Mouse (Mus musculus): Measurements from ENCODE around the gene Ppif.
A peak's percentile ranks its signal among the peaks of the same experiment; 100 is the strongest.

Gene Ppif

DNA sequence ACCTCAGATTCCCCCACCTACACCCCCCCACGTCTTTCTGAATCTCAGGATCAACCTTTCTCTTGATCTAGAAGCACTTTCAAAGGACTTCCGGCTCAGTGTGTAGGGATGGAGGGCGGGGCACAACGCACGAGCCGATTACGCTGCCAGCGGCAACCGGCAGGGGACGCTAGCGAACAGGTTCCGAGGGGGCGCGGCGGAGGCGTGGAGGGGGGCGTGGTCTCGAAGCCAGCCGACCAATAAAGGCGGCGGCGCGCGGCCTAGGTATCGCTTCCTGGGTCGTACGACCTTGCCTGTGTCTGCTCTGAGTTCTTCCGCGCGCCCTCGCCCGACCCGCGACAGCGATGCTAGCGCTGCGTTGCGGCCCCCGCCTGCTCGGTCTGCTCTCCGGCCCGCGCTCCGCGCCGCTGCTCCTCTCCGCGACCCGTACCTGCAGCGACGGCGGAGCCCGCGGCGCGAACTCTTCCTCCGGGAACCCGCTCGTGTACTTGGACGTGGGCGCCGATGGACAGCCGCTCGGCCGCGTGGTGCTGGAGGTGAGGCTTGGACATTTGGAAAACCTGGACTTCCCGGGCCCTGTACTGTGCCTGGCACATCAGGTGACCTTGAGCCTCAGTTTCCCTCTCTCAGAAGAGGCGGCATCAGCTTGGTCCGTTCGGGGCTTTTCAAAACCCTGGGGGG, at the start of gene Ppif:
Gene Ppif, plus strand, starts transcription at position 267 of the 681 bp plus-strand sequence.
- peak; percentile 95 to 98 for DNase-seq

DNA sequence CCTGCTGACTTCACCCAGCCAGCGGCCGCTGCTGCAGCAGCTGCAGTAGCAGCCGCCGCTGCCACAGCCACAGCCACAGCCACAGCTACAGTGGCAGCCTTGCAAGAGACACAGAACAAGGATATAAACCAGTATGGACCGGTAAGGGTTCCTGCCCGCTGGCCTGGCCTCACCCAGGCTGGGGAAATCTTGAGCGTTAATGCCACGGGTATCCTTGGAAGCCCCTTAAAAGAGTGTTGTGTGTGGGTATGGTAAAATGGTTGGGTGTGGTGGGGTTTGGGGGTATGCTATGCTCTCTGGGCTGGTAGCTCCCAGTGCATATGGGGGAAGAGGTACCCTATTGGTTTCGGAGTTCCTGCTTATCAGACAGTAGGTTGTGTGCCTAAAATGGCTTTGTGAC, 48.2 kb upstream of the Ppif start:
- no peak for DNase-seq

DNA sequence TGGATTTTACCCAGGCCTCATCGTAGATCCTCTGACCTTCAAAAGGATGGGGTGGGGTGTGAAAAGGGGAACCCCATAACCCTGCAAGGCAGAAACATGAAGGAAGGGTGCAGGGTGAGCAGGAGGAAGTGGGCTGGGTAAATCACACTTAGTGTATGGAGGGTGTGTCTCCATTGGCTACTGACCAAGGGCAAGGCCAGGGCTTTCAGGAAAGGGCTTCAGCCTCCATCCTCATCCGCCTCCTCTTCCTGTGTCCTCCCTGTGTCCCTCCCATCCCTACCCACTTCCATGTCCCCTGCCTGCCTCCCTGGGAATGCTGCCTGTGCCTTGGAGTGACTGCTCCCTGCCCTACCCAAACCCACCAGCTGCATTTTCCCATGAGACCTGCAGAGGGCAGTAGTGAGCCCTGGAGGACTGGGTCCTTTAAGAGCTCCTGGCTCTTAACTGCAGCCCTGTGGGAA, 47.8 kb upstream of the Ppif start:
- DNase-seq, result peak; percentile 81

DNA sequence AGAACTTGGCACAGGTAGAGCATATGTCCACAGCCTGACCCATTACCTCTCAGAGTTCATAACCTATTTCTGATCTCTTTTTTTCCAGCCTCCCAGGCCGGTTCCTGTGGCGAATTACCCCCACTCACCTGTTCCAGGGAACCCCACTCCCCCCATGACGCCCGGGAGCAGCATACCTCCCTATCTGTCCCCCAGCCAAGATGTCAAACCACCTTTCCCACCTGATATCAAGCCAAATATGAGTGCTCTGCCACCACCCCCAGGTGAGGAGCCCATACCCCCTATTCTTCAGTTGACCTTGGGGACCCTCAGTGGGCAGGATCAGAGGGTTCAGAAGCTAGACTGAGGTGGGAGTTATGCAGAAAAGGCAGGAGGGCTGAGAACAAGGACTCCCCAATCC, 42.8 kb upstream of the Ppif start:
- DNase-seq, result no peak

DNA sequence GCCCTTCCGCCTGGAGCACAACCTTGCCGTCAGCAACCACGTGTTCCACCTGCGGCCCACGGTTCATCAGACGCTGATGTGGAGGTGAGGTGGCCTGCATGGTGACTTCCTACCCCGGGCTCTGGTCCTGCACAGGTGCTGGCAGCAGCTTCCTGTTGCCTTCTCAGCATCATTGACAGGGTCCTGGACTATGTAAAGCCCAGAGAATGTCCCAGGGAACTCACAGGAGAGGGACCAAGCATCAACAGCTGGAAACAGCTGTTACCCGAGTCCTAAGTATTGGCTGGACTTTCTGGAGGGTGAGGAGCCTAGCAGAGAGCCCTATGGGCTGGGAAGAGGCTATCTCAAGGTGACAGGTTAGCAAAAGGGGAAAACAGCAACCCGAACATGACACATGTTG, 42.0 kb upstream of the Ppif start:
- DNase-seq, result no peak

DNA sequence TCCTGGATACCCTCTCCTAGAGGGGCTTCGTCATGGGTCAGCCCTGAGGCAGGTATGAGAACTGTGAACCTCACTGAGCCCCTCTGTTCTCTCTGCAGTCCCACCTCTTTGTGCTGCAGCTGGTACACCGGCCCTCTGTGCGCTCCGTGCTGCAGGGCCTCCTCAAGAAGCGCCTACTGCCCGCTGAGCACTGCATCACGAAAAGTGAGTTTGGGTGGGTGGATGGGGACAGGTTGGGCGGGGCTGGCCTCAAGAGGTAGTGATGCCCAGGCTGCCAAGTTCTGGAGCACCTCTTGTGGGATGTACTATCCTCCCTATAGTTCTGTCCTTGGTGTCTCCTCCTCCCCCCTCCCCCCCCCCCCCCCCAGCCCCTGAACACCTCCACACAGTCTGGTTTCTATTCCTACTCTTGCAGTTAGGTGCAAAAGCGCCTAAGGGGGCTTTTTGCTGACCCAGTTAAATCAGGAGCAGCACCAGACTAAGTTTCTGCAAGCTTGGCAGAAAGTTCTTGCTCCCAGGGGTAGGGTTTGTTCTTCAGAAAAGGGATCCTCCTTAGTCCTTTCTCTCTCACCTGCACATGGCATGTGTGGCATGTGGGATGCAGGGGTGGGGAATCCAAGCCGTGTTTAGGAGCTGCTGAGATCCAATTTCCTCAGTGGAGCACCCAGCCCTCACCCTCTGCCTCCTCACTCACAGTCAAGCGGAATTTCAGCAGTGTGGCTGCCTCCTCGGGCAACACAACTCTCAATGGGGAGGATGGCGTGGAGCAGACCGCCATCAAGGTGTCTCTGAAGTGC, 39.4 kb upstream of the Ppif start:
- DNase-seq, result no peak

DNA sequence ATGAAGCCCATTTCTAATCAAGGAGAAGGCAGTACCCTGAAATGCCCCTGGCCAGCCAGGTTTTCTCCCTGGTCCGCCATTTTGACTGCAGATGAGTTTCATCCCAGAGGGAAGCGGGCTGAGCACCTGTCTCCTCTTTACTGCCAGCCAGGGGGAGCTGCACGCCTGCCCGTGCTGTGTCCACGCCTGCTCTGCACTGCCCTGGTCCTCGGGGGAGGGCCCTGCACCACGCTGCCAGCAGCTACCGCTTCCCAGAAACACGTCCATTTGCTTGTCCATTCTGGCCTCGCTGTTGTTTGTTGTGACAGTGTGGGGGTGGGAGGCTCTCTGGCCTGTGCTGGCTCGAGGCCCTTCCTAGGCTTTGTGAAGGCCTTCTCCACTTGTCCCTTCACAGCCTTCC, 33.3 kb upstream of the Ppif start:
- DNase-seq, result no peak

DNA sequence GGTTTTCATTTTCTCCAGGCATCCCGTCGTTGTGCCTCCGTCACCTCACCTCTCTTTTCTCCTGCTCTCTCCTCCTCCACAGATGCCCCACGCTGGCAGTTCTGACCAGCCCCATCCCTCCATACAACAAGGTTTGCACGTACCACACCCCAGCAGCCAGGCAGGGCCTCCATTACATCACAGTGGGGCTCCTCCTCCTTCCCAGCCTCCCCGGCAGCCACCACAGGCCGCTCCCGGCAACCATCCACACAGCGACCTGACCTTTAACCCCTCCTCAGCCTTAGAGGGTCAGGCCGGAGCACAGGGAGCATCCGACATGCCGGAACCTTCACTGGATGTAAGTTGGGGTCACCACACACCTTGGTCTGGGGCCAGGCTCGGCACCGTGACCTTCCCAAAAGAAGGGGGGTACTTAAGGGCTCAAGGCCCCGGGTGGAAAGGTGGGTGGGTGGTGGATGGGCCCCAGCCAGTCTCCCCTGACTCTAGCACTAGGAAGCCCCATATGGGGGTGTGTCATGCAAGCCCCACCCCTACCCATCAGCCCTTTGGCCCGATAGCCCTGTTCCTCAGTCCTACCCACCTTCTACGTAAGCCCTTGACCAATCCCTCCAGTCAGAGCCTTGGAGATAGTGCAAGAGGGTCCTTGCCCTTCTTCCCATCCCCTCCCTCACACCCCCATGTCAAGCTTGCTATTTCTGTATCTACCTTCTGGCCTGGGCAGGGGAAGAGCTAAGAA, 32.6 kb upstream of the Ppif start:
- no peak for DNase-seq

DNA sequence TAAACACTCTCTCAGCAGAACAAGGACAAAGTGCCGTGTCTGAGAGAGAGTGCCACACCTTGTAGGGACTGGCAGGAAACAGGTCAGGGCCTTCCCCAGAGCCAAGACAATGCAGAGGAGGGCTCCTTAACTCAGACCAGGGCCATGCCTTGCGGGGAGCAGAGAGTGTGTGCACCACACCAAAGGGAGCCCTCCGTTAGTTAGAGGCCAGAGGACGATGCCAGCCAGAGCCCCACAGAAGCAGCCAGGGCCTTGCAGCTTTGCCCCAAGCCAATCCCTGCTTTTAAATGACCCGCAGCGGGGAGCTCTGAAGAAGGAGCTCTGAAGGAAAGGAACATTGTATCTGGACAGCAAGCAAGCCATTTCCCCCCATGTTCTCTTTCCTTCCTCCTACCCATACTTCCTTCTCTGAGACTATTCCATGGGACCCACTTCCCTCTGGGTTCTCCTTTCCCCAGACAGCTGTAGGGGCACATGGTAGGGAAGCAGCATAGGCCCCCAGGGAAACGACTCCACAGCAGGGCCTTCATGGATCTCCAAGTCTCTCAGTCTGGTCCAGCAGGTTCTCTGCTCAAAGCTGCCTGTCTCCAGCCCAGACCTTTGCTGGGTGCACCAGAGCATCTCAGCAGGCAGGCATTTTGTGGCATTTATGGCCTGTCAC, 30.2 kb upstream of the Ppif start:
- no peak for DNase-seq

DNA sequence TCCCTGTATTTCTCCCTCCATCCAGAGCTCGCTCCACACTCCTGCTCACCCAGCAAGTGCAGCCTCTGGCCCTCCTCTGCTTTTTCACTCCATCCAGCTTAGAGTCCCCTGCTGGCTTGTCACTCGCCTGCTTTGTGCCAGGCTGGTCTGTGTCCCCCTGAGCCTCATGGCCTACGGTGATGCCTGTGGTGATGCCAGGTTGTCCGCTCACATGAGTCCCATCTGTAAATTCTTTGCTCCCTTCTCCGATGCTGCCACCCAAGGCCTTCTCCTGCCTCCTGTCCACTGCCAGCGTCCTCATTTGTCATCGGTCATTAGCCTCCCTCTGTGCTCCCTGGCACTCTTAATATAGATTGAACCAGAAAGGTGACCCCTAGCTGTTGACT, 29.7 kb upstream of the Ppif start:
- DNase-seq, result no peak

DNA sequence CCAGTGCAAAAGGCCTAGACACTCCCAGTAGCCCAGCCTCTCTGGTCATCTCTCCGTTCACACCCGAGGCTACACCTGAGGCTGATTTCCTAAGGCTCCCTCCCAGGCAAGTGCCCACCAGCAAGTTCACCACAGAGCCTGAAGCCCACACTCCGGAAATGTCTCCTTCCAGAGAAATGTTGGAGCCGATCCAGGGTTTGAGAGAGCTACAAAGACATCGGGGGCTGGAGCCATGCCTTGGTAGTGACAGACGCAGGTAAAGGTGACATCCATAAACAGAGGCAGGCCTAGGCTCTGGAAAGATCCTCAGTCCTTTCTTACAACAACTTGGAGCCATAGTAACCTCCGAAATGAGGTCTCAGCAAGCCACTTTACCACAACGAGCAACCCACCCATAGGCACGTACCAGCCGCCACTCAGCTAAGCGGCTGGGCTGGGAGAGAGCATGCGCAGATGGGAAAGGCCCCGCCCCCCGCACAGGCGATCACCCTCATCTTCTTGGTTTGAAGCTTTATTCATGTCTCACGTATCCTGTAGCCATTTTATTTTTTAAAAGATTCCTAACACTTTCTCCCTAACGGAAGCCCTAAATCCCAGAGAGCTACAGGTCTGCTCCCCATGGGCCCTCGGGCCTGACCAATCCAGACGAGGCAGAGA, 28.5 kb upstream of the Ppif start:
- DNase-seq, result no peak

DNA sequence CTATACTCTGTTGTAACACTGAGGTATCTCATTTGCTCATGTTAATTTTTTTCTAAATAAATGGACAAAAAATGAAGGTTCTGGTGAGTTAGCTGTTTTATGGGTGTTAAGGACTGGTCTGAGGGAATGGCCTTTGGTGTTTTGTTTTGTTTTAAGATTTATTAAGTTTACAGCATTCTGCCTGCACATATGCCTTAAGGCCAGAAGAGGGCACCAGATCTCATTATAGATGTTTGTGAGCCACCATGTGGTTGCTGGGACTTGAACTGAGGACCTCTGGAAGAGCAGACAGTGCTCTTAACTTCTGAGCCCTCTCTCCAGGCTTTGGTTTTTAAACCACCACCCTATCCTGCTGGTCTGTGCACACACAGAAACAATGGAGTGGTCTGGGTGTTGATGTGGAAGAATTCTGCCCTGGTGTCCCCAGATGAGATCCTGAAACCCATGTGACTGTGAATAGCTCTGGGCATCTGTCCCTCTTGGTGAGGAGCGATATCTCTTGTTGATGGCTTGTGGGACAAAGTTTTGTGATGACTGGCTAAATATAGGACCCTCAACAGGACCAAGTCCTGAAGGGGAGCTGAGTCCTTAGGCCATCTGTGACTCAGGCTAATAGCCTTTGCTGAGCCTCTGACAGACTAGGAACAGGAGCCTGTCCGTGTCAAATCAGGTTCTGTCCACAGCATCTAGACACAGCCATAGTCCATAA, 27.1 kb upstream of the Ppif start:
- DNase-seq, result no peak

DNA sequence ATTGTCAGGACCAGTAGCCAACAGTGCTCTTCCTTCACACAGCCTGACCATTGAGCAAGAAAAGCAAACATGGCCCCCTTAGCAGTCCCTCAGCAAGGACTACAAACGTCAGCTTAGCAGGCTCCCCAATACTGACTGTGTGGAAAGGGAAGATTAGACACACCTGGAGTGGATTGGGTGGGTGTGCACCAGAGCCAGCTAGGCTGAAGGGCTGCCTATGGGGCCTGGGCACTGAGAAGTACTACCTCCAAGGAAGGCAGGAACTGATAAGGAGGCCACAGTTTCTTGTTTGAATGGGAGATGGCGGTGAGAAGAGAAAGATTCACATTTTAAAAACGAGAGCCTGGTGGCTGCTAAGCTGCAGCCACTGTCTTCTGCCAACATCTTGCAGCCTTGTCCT, 26.4 kb upstream of the Ppif start:
- DNase-seq, result no peak

DNA sequence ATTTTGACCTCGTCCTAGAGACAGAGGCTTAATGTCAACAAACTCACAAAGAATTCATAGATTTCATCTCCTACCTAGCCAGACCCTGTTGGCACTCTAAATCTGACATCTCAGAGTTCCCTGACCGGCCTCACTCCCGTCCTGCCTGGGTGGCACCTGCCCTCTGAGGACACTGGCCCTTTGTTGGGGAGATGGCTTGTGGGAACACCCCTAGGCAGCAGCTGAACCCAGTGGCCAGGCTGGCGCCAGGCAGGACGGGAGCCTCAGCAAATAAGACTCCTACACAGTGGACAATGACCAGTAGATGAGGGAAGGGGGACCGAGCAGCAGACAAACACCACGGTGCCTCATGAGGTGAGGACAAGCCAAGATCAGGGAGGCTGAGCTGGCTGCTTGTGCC, 14.3 kb upstream of the Ppif start:
- peak; percentile 27 to 28 for DNase-seq

DNA sequence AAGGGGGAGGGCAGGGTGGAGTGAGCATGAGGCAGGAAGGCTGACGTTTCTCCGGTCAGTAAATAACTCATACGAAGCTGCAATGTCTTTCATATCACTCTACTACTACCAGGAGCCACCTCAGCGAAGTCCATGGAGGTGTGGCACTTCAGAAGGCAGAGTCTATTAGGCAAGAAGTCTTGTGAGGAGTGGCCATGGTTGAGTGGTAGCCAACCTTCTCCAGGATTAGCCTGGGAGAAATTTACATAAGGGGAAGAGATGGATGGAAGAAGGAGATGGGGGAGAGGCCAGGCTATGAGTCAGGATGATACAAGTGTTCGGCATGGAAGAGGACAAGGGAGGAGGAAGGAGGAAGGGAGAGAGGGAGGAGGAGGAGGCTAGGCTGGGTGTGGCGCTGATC, 11.9 kb upstream of the Ppif start:
- DNase-seq, result no peak

DNA sequence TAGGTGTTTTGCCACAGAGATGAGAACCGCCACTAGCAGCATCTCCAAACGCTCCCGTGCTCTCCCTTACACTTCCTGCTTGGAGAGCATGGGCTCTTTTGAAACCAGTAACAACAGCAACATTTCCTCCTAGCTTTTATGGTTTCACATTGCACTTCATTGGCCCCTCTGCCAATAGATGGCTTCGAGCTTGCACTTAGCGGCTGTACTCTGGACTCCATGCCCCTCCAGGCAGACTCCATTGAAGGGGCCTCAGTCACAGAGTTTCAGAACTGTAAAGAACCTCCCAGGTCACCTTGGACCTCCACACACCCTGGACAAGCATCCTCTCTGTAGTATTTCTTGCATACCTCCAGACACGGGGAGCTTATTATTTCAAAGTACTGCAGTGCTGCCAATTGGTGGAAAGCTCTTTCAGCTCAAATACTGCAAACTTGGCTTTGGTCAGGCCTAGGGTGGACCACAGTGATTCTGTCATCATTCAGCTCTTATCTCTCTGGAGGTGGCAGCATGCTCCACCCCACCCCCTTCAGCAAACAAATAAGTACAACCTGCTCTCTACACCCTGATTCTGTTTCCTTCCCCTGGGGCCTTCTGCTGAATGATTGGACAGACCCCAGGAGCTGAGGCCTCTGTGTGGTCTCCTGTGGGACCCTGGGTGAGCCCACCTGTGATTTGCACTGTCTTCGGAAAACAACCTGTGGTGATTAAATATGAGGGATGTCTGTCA, 7.6 kb upstream of the Ppif start:
- DNase-seq, result no peak

DNA sequence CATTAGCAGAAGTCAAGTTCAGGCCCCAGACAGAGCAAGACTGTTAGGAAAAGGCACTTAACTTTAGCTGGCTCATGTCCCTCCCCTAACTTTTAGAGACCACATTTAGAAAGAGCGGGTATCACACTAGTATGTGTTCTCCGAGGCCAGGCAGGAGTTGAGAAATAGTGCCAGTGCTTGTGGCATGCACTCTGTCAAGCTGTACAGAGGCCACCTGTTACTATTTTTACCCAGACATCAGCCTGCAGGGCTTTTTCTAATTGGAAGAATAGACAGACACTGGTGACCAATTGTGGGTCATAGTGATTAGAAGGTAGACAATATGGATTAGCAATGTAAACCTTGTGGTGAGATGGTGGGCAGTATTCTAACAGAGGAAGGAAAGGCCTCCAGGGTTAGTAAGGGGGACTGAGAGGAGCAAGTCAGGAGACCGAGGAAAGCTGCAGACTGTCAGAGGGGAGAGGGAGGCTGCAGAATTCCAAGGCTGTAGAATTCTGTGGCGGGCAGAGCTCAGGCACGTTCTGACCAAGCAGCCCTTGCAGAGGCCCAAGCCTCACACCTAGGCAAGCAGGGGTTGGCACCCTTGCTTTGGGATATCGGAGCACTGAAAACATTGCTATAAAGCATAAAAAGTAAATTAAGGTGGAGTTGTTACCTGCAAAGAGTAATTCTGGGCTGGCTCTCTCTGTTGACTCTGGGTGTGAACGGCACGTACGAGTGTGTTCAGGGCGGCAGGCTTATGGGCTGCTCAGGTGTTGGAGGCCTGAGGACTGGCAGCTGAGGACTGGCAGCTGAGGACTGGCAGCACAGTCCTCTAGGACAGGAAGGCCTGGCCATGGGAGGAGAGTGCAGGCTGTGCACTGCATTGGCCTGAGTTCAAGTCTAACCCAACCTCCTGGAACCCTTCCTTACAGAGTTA, 6.7 kb upstream of the Ppif start:
- no peak for DNase-seq

DNA sequence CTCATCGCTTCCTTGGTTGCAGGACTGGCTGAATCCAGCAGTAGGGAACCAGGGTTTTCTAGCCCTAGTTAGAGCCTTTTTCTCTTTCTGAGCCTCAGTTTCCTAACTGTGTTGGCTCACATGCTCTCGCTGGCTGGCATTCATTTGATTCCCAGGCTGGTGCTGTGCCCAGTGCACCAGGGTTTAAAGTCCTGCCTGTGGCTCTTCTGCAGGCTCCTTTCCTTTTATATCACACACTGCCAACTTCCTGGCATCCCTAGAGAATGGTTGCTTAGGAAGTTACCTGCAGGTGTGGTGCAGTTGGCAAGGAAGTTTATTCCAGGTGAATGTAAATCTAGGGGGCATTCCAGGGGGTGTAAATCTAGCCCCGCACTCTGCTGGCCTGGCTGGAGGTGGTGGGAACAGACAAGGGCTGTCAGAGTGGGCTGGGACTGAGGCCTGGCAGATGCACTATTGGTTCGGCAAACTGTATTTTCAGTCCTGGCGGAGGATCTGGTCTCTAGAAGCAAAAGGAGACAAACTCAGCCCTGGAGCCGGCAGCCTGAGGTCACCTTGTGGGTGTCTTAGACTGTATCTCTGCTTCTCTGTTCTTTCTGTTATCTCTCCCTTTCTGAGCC, 575 bp upstream of the Ppif start:
- peak; percentile 45 to 60 for DNase-seq

DNA sequence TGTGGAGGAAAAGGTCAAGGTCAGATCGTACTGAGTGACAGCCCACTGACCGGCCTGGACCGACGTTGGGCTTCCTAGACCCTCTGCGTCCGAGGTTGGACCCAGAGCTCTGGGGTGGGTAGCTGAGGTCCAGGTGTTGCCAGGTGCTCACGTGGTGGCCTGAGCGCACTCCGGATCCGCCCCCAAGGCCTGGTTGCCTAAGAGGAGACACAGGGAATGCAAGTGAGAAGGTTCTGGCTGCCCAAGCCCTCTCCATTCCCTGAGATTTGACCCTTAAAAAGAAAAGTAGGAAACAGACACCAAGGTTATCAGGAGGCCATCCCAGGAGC, 579 bp downstream of the Ppif start:
- DNase-seq, result peak; percentile 73 to 80

DNA sequence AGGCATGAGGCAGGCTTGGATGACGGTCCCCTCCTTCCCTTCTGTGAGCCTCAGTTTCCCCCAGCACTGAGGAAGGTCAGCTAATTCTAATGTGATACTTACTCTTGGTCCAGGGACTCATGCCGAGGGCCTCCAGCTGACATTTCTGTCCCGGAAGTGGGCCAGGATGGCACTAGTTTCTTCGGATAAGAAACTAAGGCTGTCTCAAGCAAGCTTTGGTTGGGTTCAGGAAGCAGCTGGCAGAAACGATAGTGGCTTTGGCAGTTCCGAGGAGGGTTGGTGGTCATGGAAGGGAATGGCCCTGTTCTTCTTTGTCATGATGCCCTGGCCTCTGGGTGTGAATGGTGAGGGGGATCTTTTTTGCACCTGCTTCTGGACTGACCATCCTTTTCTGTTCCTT, 1.1 kb downstream of the Ppif start:
- no peak for DNase-seq

All from kidney, postnatal 36 days (tissue).